Mouse (Mus musculus) NIH3T3 (cell line): ENCODE measurements around the gene Zfp609.
A peak's percentile ranks its signal among the peaks of the same experiment; 100 is the strongest.

Source experiments
- DNase-seq: peaks from one replicate; pipeline ENCODE4 v3.0.0-alpha.2; 2012; ENCODE audit warnings: low read depth

Gene Zfp609

DNA sequence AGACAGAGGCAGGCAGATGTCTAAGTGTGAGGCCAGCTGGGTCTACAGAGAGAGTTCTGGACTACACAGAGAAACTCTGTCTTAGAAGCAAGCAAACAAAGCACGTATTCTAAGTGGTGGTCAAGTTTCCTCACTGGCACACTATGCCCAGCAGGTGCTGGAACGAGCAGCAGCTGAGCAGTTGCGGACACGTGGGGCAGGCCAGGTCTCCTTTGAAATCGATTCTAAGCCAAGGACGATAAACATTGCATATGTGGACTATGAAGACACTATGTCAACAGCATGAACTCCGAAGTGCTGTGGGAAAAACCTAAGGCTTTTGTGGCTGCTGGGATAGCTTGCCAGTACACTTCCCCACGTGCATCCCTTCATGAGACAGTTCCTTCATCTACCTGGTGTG lies 67.4 kb downstream of the Zfp609 start:
- no peak for DNase-seq

DNA sequence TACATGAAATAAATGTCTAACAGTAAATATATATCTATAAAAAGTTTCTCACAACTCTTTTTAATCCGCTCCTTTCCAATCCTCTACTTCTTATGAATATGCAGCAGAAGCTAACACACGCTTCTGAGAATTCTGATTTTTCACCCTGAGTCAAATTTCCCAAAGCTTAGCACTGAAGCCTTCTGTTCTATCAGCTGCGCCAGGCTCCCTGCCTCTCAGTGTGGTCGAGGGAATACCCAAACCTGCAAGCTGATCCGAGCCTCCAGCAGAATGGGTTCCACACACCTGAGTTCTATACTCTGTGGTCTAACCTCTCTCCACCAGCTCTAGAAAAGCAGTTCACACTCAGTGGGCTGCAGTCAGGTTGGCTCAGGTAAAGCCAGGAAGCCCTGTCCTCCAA lies 68.1 kb downstream of the Zfp609 start:
- no peak for DNase-seq

DNA sequence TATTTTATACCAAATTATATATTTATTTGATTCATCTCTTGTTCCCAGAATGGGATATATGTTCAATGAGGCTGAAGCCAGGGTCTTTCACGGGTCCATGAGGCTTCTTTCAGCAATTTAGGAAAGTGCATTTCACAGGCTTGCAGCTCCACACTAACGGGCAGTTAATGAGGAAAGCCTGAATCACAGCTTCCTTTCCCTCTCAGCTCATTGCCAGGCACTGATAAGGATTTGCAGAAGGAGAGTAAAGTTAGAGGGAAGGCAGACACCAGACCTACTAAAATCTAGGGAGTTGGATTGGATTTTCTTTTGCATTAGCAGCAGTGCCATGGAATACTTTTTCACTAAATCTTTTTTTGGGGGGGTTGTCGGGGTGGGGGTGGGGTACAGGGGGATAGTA lies 69.5 kb downstream of the Zfp609 start:
- no peak for DNase-seq

DNA sequence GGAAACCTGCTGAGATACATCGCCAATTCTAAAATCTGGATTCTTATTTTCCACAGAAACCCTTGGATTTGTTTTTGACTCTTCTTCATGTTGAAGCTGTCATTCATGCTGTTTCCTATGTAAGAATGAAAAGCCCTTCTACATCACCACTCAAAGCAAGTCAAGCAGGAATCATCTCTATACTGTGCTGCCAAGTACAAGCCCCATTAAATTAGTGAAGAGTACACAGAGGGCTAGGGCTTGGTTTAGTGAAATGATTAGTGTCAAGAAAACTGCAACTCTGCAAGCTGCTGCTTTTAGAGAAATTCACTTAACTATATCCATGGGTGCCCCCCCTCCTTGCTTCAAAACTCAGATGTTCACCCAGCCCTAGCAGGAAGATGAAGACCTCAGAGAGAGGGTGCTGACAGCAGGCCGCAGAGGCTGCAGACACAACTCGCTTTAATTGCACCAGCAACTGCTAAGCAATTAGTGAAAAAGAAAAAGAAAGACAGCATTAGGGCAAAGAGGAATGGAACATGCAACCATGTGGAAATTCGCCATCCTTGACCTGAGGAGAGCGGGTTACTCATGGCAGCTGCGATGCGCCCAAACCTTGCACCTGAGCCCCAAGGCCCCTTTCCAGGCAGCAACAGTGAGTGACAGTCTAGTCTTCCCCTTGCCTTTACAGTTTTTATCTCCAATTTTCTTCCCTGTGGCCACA lies 71.5 kb downstream of the Zfp609 start:
- DNase-seq = no peak

DNA sequence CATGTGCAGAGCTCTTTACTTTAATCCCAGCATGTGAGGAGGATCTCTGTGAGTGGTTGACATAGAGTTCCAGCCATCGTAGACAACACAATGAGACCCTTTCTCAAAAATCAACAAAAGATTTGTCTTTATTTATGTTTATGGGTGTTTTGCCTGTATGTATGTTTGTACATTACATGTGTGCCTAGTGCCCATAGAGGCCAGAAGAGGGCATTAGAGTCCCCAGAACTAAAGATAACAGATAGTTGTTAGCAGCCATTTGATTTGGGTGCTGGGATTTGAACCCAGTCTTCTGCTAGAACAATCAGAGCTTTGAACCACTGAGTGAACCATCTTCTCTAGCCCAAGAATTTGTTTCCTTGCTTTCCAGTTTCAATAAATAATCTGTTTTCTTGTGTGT lies 72.2 kb downstream of the Zfp609 start:
- DNase-seq = no peak

DNA sequence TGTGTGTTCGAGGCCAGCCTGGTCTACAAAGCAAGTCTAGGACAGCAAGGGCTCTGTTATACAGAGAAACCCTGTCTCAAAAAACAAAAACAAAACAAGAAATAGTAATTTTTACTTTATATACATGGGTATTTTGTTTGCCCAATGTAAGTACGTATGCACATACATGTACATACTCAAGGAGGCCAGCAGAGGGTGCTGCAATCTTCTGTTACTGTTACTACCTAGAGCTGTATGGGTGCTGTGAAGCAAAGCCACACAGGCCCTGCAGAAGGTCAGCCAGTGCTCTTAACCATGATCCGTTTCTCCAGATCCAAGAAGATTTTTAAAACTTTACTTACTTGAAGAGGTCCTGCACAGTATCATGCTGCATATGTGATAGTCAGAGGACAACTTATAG lies 74.7 kb downstream of the Zfp609 start:
- DNase-seq = no peak

DNA sequence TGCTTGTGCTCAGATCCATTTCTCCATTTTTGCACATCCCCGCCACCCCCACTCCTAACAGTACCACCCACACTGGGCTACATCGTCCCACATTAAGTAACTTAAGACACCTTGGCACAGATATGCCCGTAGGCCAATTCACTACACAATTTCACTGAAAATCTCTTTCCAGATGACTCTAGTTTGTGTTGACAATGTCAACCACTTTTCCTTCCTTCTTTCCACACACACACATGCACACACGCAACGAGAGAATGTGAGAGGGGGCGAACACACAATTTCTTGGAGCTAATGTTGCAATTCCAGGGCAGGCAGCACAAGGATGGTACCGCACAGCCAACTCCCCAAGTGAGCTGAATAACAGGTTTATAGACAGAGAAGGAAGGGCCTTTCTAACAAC lies 75.5 kb downstream of the Zfp609 start:
- no peak for DNase-seq

DNA sequence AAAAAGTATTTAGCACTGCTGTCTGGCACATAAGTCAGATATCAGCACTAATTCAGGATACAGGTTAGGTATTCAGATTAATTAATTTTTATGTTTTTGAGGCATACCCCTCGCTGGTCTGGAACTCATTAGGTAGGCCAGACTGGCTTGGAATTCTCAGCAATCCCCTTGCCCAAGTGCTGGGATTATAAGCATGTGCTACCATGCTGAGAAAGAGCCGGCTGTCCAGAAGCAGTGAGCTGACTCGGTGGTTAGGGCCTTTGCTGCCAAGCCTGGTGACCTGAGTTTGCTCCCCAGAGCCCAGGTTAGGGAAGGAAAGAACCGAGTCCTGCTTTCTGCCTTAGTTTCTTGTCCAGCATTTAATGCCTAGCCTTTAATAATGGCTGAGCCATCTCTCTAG lies 79.3 kb downstream of the Zfp609 start:
- no peak for DNase-seq

DNA sequence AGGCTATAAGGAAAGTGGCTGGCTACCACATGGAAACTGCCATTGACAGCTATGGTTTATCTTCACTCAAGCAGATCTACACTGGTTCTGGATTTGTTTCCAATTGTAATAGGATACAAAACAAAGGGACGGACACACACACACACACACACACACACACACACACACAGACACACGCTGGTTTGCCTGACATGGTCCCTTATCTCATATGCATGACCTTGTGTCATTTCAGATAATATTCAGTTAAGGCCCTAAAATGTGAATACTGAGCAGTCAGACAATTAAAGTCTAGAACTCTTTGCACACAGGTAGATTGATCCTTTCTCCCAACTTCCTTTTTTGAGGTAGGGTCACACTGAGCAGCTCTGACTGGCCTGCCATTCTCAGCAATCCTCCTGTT lies 80.9 kb downstream of the Zfp609 start:
- DNase-seq = no peak

DNA sequence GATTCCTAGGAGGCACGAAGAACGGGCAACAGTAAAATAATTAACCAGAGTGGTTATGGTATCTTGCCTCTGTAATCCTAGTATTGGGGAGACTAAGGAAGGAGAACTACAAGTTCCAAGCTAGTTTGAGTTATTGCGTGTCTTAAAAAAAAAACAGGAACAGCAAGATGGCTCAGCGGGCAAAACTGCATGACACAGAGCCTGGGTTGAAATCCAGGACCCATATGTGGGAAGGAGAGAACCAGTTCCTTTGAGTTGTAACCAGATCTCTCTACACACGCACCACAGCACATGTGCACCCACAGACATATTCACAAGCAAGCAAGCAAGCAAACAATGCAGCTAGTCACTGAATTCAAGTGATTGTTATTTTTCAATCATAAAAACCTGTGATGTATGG lies 81.9 kb downstream of the Zfp609 start:
- no peak for DNase-seq

DNA sequence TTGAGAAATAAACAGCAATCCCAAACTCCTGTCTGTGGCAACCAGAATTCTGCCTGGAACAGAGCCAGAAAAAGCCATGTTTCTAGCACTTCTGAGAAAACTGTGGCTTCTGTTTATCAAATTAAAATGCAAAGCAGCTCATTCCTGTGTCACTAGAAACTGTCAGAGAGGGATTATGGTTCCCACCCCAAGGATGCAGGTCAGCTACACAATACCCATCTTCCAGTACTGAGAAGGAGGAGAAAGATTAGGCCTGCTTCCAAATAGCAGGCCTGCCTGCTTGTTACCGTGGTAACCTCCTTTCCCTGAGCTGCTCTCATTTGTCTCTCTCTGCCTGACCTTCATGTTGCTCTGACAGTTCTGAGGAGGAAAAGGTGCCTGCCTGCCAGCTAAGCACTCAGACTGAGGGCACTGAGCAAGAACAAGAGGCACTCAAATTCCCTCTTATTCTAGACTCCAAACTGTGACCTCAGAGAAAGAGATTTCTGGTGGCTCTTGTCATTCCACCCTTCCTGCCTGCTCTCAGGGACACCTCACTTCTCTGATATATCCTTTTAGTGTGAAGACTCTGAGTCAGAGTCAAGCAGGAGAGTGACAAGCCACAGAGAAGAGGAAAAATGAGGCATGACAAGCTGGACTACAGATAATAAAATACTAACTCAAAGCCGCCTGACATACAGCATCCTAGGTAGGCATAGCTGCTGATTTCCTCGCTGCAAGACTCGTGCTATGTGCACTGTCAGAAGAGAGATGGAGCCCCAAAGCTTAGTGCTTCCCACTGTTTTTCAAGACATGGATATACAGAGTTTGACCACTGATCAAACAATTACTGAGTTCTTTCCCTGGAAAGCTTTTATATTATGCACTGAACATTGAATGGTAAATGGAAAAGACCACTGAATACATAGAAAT lies 82.9 kb downstream of the Zfp609 start:
- peak; percentile 71 for DNase-seq

DNA sequence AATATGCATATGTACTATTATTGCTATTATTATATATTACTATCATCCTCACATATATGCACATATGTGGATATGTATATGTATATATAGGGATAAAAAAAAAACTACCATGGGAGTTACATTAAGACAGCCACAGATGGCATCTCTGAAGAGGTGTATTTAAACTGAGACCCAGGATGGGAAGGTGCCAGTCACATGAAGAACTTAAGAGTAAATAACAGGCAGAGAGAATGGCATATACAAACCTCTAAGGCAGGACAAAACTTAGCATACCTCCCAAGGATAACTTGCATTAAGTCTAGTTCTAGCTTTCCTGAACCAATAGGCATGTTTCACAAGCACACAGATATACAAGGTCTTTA lies 83.6 kb downstream of the Zfp609 start:
- DNase-seq = no peak

DNA sequence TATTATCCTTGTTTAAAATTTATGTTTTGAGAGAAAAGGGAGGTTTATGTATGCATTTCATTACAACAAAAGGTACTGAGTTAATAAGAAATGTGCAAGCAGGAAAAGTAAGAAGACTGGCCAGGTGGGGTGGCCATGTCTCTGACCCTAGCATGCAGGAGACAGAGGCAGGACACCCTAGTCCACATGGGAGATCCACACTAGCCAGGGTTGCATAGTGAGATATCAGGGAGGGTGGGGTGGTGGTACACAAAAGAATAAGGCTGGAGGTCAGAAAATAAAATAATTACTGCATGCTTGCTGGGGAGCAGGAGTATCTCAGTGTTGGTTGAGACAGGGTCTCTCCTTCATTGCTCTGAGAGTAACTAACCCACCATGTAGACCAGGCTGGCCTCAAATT lies 84.0 kb downstream of the Zfp609 start:
- no peak for DNase-seq

DNA sequence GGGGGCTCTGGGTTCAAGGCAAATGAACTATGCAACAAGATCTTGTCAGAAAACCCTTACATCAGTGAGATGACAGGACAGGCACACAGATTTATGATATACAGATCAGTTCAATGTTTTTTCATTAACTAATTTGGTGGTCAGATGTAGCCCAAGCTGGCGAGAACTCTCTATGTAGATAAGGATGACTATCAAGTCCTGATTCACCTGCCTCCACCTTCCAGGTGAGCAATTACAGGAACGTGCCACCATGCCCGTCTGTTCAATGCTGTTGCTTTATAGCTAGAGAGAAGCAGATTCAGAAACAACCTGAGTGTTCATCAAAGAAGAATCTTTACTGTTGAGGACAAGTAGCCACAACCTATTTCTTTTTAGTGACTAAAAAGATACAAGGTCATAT lies 84.6 kb downstream of the Zfp609 start:
- DNase-seq = no peak

DNA sequence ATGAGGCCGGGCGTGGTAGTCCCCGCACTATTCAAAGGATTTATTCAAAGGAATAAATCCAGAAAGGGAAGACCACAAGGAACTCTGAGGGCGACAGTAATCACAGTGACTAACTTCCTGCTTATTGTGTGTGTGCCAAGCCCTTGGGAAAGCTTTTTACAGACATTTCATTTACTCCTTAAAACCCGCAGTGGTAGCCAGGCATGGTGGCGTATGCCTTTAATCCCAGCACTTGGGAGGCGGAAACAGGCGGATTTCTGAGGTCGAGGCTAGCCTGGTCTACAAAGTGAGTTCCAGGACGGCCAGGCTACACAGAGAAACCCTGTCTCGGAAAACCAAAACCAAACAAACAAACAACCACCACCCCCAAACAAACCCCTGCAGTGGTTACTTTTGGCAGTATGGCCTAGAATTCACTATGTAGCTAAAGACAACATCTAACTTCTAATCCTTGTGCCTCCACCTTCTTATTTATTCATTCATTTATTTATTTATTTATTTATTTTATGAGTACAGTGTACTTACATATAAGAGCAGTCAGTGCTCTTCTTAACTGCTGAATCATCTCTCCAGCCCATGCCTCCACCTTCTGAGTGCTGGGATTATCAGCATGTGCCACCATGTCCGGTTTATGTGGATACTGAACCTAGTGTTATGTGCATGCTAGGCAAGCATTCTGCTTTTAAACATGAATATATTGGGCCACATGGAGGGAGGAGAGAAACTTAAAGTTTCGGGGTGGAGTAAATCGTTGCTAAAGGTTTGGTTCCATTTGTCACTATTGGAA lies 86.1 kb downstream of the Zfp609 start:
- DNase-seq = no peak

DNA sequence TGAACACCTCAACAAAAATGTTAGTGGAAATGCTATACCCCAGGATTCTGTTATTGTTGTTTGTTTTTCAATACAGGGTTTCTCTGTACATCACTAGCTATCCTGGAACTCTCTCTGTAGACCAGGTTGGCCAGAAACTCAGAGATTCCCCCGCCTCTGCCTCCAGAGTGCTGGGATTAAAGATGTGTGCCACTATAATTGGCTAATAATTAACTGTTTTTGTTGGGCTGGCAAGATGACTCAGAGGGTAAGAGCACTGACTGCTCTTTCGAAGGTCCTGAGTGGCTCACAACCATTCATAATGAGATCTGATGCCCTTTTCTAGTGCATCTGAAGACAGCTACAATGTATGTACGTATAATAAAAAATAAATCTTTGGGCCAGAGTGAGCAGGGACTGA lies 92.4 kb downstream of the Zfp609 start:
- no peak for DNase-seq

DNA sequence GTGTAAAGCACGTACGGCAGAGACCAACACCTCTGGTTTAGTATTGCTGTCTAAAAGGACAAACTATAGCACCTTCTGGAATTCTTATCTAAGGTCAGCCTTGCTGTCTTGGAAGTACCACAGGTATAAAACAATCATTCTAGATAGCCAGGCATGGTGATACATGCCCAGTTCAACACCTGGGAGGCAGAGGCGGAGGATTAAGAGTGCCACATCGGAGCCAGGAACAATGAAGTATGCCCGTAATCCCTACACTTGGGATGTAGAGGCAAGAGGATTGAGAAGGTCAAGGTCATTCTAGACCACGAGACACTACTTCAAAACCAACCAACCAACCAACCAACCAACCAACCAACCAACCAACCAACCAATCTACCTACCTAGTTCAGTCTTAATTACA lies 98.8 kb downstream of the Zfp609 start:
- DNase-seq = no peak

DNA sequence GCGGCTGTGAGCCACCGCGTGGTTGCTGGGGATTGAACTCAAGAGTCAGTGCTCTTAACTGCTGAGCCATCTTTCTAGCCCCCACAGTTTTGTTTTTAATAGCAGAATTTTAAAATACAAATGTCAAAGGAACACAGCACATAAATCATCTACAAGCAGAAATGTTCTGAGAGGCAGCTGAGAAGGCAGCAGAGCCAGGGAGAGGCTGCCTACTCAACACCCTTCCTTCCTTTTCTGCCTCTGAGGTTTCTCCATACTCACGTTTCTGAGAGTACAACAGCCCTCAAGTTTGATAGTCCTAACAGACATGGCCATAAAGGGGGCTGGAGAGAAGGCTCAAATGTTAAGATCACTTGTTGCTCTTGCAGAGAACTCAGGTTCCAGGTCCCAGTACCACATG lies 99.9 kb downstream of the Zfp609 start:
- DNase-seq = no peak

DNA sequence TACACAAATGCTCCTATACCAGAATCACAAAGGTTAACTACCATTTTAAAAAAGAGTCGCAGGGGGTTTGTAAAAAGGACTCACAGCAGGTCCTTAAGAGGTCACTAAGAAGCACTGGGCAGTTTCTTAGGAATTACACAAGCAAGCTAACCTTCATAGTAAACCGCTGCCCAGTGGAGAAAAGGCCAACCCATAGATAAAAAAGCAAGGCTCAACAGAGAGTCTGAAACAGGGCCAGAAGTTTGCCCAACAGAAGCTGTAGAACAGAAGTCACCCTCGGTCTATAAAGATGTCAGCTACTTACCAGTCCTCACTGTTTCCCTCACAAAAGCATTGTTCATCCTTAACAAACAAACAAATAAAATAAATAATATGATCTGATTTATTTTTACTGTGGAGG lies 100.9 kb downstream of the Zfp609 start:
- no peak for DNase-seq

DNA sequence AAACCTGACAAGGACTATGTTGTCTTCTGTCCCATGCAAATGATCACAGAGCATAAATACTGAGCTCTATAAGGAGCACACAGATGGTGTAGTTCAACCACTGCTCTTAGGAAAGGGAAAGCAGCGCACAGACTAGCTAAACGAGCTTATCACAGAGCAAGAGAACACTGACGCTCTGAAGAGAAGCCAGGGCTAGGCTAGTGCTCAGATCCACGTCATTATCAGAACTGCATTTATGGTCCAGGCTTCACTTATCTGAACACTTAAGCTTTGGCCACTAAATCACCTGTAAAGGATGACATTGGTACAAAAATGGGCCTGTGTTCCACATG lies 102.1 kb downstream of the Zfp609 start:
- DNase-seq = no peak

DNA sequence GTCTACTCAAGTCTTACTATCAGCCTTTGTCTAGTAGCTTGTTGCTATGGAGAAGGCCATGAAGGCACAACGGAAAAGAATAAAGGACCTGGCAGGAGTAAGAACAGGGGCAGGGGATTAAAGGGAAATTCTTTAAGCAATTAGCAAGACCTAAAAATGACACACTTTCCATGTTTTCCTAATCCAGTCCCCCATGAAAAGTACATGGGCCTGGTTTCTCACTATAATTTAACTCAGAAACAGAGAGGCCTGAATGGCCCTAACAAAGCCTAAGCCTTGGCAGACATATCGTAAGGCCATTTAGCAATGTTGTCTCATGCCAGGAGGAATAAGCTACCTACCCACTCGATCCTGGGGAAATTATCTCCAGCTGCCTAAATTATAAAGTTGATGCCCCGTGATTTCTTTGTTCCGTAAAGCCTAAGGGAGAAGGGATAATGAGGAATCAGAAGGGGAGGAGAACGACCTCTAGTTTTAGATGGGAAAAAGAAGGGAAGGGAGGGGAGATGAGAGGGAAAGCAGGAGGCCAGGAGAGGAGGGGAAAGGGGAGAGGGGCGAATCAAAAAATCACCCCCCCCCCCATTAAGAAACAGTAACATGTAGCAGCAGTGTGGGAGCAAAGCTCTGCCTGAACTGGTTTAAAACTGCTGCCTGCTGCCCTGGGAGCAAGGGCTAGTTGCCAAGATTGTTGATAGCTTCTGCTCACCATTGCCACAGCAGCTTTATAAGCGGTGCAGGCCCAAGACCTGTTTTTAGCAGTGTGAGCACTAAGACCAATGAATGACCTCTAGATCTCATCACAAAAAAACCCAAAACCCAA lies 102.7 kb downstream of the Zfp609 start:
- DNase-seq = peak; percentile 36

DNA sequence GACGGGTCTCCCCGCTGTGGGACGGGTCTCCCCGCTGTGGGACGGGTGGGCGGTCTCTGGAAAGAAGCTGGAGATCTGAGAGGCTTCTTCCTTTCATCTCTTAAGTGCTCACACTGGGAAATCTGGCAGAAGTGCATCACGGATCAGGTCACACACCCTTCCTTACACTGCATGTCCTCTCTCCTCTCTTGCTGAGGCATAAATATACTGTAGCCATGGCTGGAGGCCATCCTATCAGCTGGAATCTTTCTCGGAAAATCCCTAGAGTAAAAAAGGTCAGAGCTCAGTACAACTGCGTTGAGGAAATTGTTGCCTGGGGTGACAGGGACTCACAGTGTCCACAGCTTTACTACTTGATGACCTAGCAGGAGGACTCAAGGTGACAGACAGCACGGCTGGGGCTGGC lies 106.2 kb downstream of the Zfp609 start:
- DNase-seq = no peak
